Mouse (Mus musculus) left cerebral cortex, adult 2 months (tissue): ENCODE results near the gene S100a13. TPM values are rescaled to one million over a fixed set of nuclear protein-coding genes. Genes with fewer than 3 reads are reported as not detected.

Experiments used
- DNase-seq, 2 experiments: peaks; one replicate each; pipeline ENCODE4 v3.0.0; 2021 to 2022; ENCODE audit warnings: low spot score in 2 of 2, mixed read lengths in 1 of 2; ENCODE audit errors: extremely low spot score in 1 of 2
- H3K27ac ChIP-seq: fragments of 200-600 bp; 2 replicates; pipeline ENCODE4 v1.8.1; 2022
- H3K4me3 ChIP-seq: fragments of 200-600 bp; 2 replicates; pipeline ENCODE4 v1.8.1; 2022
- CTCF ChIP-seq: fragments of 200-600 bp; IDR thresholded peaks from 2 replicates; pipeline ENCODE4 v1.8.1; 2022; ENCODE audit warnings: antibody characterized with exemption, mild to moderate bottlenecking, moderate library complexity
- intact Hi-C: fragments of 180-260 bp; cut with DNase I; formaldehyde crosslinking; loops from one replicate; pipeline ENCODE4 v1.15.1; 2025
- total RNA-seq, 2 experiments: library from RNA; stranded (reverse); gene quantifications; 2 replicates each; pipeline ENCODE4 v1.2.3; 2021

S100a13 gene
- total RNA-seq, 2 experiments from 2014 or later = 15.4 to 18.1 TPM

- no peak for DNase-seq
- no peak overlapping the region for H3K27ac ChIP-seq
- intact Hi-C loops = no loop called here
- no peak for TF ChIP-seq CTCF
- no peak overlapping the region for H3K4me3 ChIP-seq
Observed at GRCm38 (mm10) chr3:90531713-90532112, 17.5 kb downstream of the S100a13 start.

- Histone ChIP-seq H3K27ac (no peak overlapping the region), H3K4me3 (no peak overlapping the region)
- intact Hi-C loops = no loop called here
- TF ChIP-seq CTCF = no peak
- no peak for DNase-seq
Observed at GRCm38 (mm10) chr3:90535446-90535845, 21.2 kb downstream of the S100a13 start.

GRCm38 (mm10) chr3:90537141-90537904, 23.1 kb downstream of the S100a13 start, which contains the start of gene S100a16:
Gene S100a16, plus strand, starts transcription at chr3:90537254.
- Histone ChIP-seq H3K4me3 (peak within 1 kb of the TSS; percentile 33), H3K27ac (peak within 1 kb of the TSS; percentile 81)
- DNase-seq = peak in 1 of 2 experiments; percentile 38
- intact Hi-C loops = no loop called here
- TF ChIP-seq CTCF = no peak

GRCm38 (mm10) chr3:90537905-90538296, 23.7 kb downstream of the S100a13 start:
- DNase-seq = no peak
- TF ChIP-seq CTCF = no peak
- intact Hi-C loops = no loop called here
- peak overlapping the region; percentile 81 for H3K27ac ChIP-seq
- peak overlapping the region; percentile 33 for H3K4me3 ChIP-seq

GRCm38 (mm10) chr3:90540904-90541303, 26.7 kb downstream of the S100a13 start:
- intact Hi-C loops = no loop called here
- H3K27ac ChIP-seq = peak overlapping the region; percentile 89
- no peak for TF ChIP-seq CTCF
- peak overlapping the region; percentile 33 for H3K4me3 ChIP-seq
- DNase-seq = no peak

GRCm38 (mm10) chr3:90549676-90550420, 35.6 kb downstream of the S100a13 start:
- TF ChIP-seq CTCF = no peak
- no peak for DNase-seq
- Histone ChIP-seq H3K4me3 (no peak overlapping the region), H3K27ac (no peak overlapping the region)
- intact Hi-C loops = no loop called here

GRCm38 (mm10) chr3:90550421-90550790, 36.2 kb downstream of the S100a13 start:
- Histone ChIP-seq H3K27ac (no peak overlapping the region), H3K4me3 (no peak overlapping the region)
- intact Hi-C loops = no loop called here
- TF ChIP-seq CTCF = no peak
- DNase-seq = no peak

GRCm38 (mm10) chr3:90552231-90552630, 38.0 kb downstream of the S100a13 start:
- TF ChIP-seq CTCF = no peak
- intact Hi-C loops = no loop called here
- DNase-seq = no peak
- no peak overlapping the region for H3K27ac ChIP-seq
- no peak overlapping the region for H3K4me3 ChIP-seq

- no peak overlapping the region for H3K4me3 ChIP-seq
- H3K27ac ChIP-seq = peak overlapping the region; percentile 47; the same call in 1 of the 2 replicates
- intact Hi-C loops = no loop called here
- TF ChIP-seq CTCF = no peak
- DNase-seq = peak in 1 of 2 experiments; percentile 32
Observed at GRCm38 (mm10) chr3:90555954-90556353, 41.7 kb downstream of the S100a13 start.

- no peak for TF ChIP-seq CTCF
- no peak for DNase-seq
- Histone ChIP-seq H3K27ac (no peak within 1 kb of the TSS), H3K4me3 (no peak within 1 kb of the TSS)
- intact Hi-C loops = no loop called here
Observed at GRCm38 (mm10) chr3:90560008-90560628, 45.9 kb downstream of the S100a13 start, which contains the start of gene S100a3. Gene S100a3, plus strand, starts transcription at chr3:90560578.

Other genes starting within 250 kb of the S100a13 start
- 10 to 100 TPM; 35.0 to 36.7 TPM for gene Dennd4b, start 249.2 kb upstream of the S100a13 start, total RNA-seq
- gene Gatad2b, start 221.3 kb upstream of the S100a13 start, total RNA-seq = 100 to 1,000 TPM in 1 of 2 experiments, 10 to 100 TPM in 1; 93.5 to 103 TPM
- 1 to 10 TPM; 8.1 to 8.3 TPM for gene Slc27a3, start 124.5 kb upstream of the S100a13 start, total RNA-seq
- 10 to 100 TPM; 62.1 to 65.7 TPM for gene Ints3, start 80.8 kb upstream of the S100a13 start, total RNA-seq
- gene Npr1, start 48.6 kb upstream of the S100a13 start, total RNA-seq = 1 to 10 TPM; 3.3 TPM
- gene Ilf2, start 38.3 kb upstream of the S100a13 start, total RNA-seq = 10 to 100 TPM; 75.1 to 92.3 TPM
- gene Snapin, start 23.4 kb upstream of the S100a13 start, total RNA-seq = 10 to 100 TPM; 48.8 to 50.9 TPM
- 100 to 1,000 TPM; 164 TPM for gene Chtop, start 4.9 kb upstream of the S100a13 start, total RNA-seq
- 100 to 1,000 TPM; 119 to 123 TPM for gene S100a1, start within 50 bp of the S100a13 start, total RNA-seq
- under 1 TPM in 1 of 2 experiments, not detected in 1; 0.34 TPM for gene S100a14, start 12.4 kb downstream of the S100a13 start, total RNA-seq
- gene S100a16, start 22.8 kb downstream of the S100a13 start, total RNA-seq = 10 to 100 TPM; 60.2 to 70.1 TPM
- gene S100a3, start 46.1 kb downstream of the S100a13 start, total RNA-seq = under 1 TPM; 0.56 to 0.81 TPM
- gene S100a2, start 75.8 kb downstream of the S100a13 start, total RNA-seq = not detected
- not detected for gene Gm42674, start 87.5 kb downstream of the S100a13 start, total RNA-seq
- 1 to 10 TPM; 4.6 to 4.8 TPM for gene S100a4, start 89.3 kb downstream of the S100a13 start, total RNA-seq
- not detected for gene S100a5, start 94.1 kb downstream of the S100a13 start, total RNA-seq
- gene S100a6, start 98.4 kb downstream of the S100a13 start, total RNA-seq = 10 to 100 TPM; 28.8 to 31.0 TPM
- 1 to 10 TPM in 1 of 2 experiments, under 1 TPM in 1; 0.72 to 1.1 TPM for gene S100a7a, start 139.6 kb downstream of the S100a13 start, total RNA-seq
- gene S100a8, start 154.5 kb downstream of the S100a13 start, total RNA-seq = 1 to 10 TPM in 1 of 2 experiments, not detected in 1; 3.0 TPM
- 1 to 10 TPM in 1 of 2 experiments, not detected in 1; 2.1 TPM for gene S100a9, start 181.3 kb downstream of the S100a13 start, total RNA-seq
- not detected for gene Pglyrp4, start 212.5 kb downstream of the S100a13 start, total RNA-seq